Mouse (Mus musculus) C2C12 (cell line): ENCODE measurements at regions not wholly inside any gene's neighbourhood (a gene's known extent, or its start where the extent isn't known, plus 50 kb on each side); places are given as distances from the start of the nearest gene placed in this dataset.

Experiments
- CEBPB ChIP-seq: IDR thresholded peaks from one replicate; pipeline ENCODE4 v1.6.1; 2011; ENCODE audit warnings: low read depth, mild to moderate bottlenecking, control low read depth, moderate library complexity
- CTCF ChIP-seq: IDR thresholded peaks from one replicate; pipeline ENCODE4 v1.5.1; 2011; ENCODE audit not compliant: control insufficient read depth, insufficient read depth, insufficient read length

DNA sequence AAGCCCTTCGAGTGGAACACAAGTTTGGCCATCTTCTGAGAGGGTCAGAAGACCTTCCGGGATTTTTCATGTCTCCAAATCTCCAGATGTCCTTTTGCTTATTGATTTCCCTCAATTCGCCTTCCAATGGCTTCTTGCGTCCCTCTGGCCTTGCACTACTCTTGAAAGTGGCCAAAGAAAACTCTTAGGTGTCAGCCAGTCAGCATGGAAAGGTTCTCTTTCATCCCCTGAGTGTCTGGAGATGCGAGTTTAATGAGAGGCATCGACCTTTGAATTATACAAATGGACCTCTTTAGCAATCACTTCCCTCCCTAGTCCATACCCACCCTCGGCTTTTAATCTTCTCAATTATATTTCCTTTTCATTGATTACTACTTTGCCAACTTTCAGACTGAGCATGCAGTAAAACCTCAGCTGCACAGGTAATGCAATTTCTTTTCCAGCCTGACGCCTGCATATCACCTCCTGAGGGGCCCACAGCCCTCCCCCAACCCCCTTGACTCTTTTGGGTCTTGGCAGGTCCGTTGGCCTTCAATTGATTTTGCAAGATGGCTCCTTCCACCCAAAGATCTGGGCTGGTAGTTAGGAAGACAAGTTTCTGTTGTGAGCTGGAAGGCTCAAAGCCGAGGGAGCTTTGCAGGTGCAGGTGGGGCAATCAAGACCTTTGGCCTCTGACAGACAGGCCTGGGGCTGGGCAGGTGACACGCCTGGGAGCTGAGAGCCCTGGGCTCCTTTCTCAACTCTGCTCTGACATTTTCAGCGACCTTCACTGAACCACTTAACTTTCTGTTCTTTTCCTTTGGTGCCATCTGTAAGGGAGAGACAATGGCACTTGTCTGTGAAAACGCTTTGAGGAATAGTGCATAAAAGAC is 461.8 kb downstream of the Ccdc171 start:
- no peak for TF ChIP-seq CTCF
- TF ChIP-seq CEBPB = no peak
